Mouse (Mus musculus) liver, postnatal 0 days (tissue): ENCODE measurements around the gene Igsf11.
A peak's percentile ranks its signal among the peaks of the same experiment; 100 is the strongest.

Experiments
- CTCF ChIP-seq: sonication (generic); IDR thresholded peaks from 2 replicates; pipeline ENCODE4 v1.5.1; 2016; ENCODE audit warnings: antibody characterized with exemption, low read depth
- EP300 ChIP-seq: IDR thresholded peaks from 2 replicates; pipeline ENCODE4 v1.6.1; 2016; ENCODE audit warnings: antibody characterized with exemption, low read depth, mild to moderate bottlenecking

GRCm38 (mm10) chr16:39062596-39062995, 170.1 kb downstream of the Igsf11 start:
- TF ChIP-seq EP300 (no peak), CTCF (peak; percentile 55)
